Mouse (Mus musculus) neutrophil, adult 5-6 weeks (primary cell): Measurements from ENCODE around the gene Xpo5. TPM values are rescaled to one million over a fixed set of nuclear protein-coding genes. Genes with fewer than 3 reads are reported as not detected.
A peak's percentile ranks its signal among the peaks of the same experiment; 100 is the strongest.

Experiments
- ATAC-seq: fragments of 151-379, 151-347 bp; 2 replicates; pipeline ENCODE4 v1.8.0; 2017; ENCODE audit warnings: mild to moderate bottlenecking, moderate TSS enrichment; ENCODE audit not compliant: insufficient number of reproducible peaks, poor library complexity, low FRiP score, severe bottlenecking; ENCODE audit errors: extremely low read depth
- total RNA-seq: library from RNA; stranded (forward); fragments of 200-1000 nt; gene quantifications from 2 replicates; pipeline ENCODE4 v1.2.3, GENCODE M21; 2017

The Xpo5 gene
- total RNA-seq: 30.9 and 37.5 TPM in 2 replicates

- peak; percentile 82 for ATAC-seq
These were observed at the start of gene Xpo5, which contains the start of gene Polh for GRCm38 (mm10) chr17:46202421-46203071. TSS of gene Xpo5 (plus strand) at chr17:46202782. TSS of gene Polh (minus strand) at chr17:46202645.

GRCm38 (mm10) chr17:46152847-46153782 is 49.5 kb upstream of the Xpo5 start, which contains the start of gene Mad2l1bp:
TSS of gene Mad2l1bp (minus strand) at chr17:46153553.
- ATAC-seq: peak; percentile 98

GRCm38 (mm10) chr17:46154336-46154735 is 48.2 kb upstream of the Xpo5 start:
- no peak for ATAC-seq

- no peak for ATAC-seq
These were observed 45.9 kb upstream of the Xpo5 start for GRCm38 (mm10) chr17:46156680-46157079.

- ATAC-seq: no peak
These were observed 45.5 kb upstream of the Xpo5 start for GRCm38 (mm10) chr17:46157131-46157530.

- no peak for ATAC-seq
These were observed 43.3 kb upstream of the Xpo5 start for GRCm38 (mm10) chr17:46159236-46159635.

GRCm38 (mm10) chr17:46160090-46160662 is 42.4 kb upstream of the Xpo5 start:
- ATAC-seq: peak; percentile 53

- ATAC-seq: peak; percentile 92
These were observed 41.9 kb upstream of the Xpo5 start, which contains the start of gene Gtpbp2 for GRCm38 (mm10) chr17:46160686-46161085. TSS of gene Gtpbp2 (plus strand) at chr17:46161032.

GRCm38 (mm10) chr17:46161179-46161578 is 41.4 kb upstream of the Xpo5 start:
- no peak for ATAC-seq

- ATAC-seq: no peak
These were observed 40.9 kb upstream of the Xpo5 start for GRCm38 (mm10) chr17:46161710-46162109.

GRCm38 (mm10) chr17:46162551-46162950 is 40.0 kb upstream of the Xpo5 start:
- ATAC-seq: no peak

GRCm38 (mm10) chr17:46162951-46163421 is 39.6 kb upstream of the Xpo5 start:
- peak; percentile 20; the same call in 1 of the 2 replicates for ATAC-seq

- no peak for ATAC-seq
These were observed 38.3 kb upstream of the Xpo5 start for GRCm38 (mm10) chr17:46164301-46164700.

- no peak for ATAC-seq
These were observed 37.8 kb upstream of the Xpo5 start for GRCm38 (mm10) chr17:46164791-46165190.

GRCm38 (mm10) chr17:46165460-46165859 is 37.1 kb upstream of the Xpo5 start:
- ATAC-seq: no peak

GRCm38 (mm10) chr17:46166270-46166669 is 36.3 kb upstream of the Xpo5 start:
- no peak for ATAC-seq

- no peak for ATAC-seq
These were observed 35.6 kb upstream of the Xpo5 start for GRCm38 (mm10) chr17:46167014-46167413.

GRCm38 (mm10) chr17:46168318-46168717 is 34.3 kb upstream of the Xpo5 start:
- ATAC-seq: no peak

GRCm38 (mm10) chr17:46168768-46169167 is 33.8 kb upstream of the Xpo5 start:
- no peak for ATAC-seq
